In the genomic region with DNA sequence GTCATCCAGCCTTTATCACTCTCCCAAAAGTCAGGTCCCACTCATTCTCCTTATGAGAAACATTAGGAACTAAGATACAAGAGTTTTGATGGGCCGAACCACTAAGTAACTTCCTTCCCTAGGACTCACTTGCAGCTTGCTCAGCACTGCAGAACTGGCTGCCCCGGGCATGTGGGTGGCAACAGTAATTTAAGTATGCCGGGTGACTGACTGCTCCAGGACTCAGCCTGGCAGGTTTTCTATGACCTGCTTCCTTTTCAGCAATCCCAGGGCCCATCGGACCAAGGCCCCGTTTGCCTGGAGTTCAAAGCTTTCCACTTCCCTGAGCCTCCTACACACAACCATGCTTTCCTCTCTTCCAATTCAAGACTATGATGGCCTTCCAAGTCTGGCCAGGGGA, we compare ENCODE assay signal across 26 mouse cellular contexts. TPM values are rescaled to one million over a fixed set of nuclear protein-coding genes. Genes with fewer than 3 reads are reported as not detected.
"Had no signal": no experiment of that assay in that cellular context is flagged by ENCODE, and none has a peak within 500 bp of the region (broad histone marks: within the 10 kb centered on the region; RNA-seq: fewer than 3 reads in every experiment).

No protein-coding gene starts in this region.

- ATAC-seq: lung, postnatal 0 days; midbrain, embryonic 15.5 days had no signal

- H3K27me3 ChIP-seq: limb, embryonic 13.5 days; liver, embryonic 13.5 days; midbrain, embryonic 15.5 days; neural tube, embryonic 12.5 days; neural tube, embryonic 15.5 days had no signal

- H3K4me1 ChIP-seq: midbrain, embryonic 12.5 days; midbrain, embryonic 15.5 days; neural tube, embryonic 12.5 days had no signal

- H3K27ac ChIP-seq: kidney, postnatal 0 days; layer of hippocampus, adult 2 months; limb, embryonic 10.5 days; limb, embryonic 13.5 days; liver, embryonic 13.5 days; macrophage; midbrain, embryonic 12.5 days; midbrain, embryonic 15.5 days; neural tube, embryonic 12.5 days; neural tube, embryonic 15.5 days; stomach, postnatal 0 days had no signal

- H3K9me3 ChIP-seq: limb, embryonic 10.5 days; limb, embryonic 13.5 days; liver, embryonic 13.5 days; midbrain, embryonic 12.5 days; midbrain, embryonic 15.5 days; neural tube, embryonic 12.5 days; neural tube, embryonic 15.5 days had no signal

- H3K4me2 ChIP-seq: limb, embryonic 13.5 days; liver, embryonic 13.5 days; lung, embryonic 14.5 days; midbrain, embryonic 12.5 days; midbrain, embryonic 15.5 days; neural tube, embryonic 12.5 days; neural tube, embryonic 15.5 days had no signal

- H3K4me3 ChIP-seq: layer of hippocampus, adult 2 months; limb, embryonic 10.5 days; limb, embryonic 13.5 days; liver, embryonic 13.5 days; midbrain, embryonic 12.5 days; midbrain, embryonic 15.5 days; neural tube, embryonic 12.5 days; neural tube, embryonic 15.5 days had no signal

- H3K9ac ChIP-seq: limb, embryonic 13.5 days; liver, embryonic 13.5 days; lung, embryonic 14.5 days; midbrain, embryonic 12.5 days; midbrain, embryonic 15.5 days; neural tube, embryonic 12.5 days; neural tube, embryonic 15.5 days had no signal

- DNase-seq: kidney, adult 9 months; layer of hippocampus, adult 9-11 months; liver; liver, embryonic 13.5 days; lung, embryonic 14.5 days; right cerebral cortex, adult 18-20 months; right cerebral cortex, postnatal 14 days; right cerebral cortex, postnatal 4 days; thymus, adult 2 months; thymus, postnatal 14 days had no signal

RNA-seq across cellular contexts. Expression of a gene that starts 42.9 kb away (rescaled TPM):
- total RNA-seq: layer of hippocampus, adult 2 months; left cerebral cortex, postnatal 25 days; megakaryocyte, adult 5-6 weeks had no signal
- polyA plus RNA-seq: large intestine, adult 2 months; limb, embryonic 10.5 days; liver, embryonic 13.5 days; liver, embryonic 16.5 days; lung, embryonic 14.5 days; lung, postnatal 0 days; macrophage; stomach, embryonic 14.5 days; stomach, postnatal 0 days had no signal
